Mouse (Mus musculus) olfactory bulb, adult 2 months (tissue): Measurements from ENCODE around the gene Rpl34.

ENCODE experiments used
- CTCF ChIP-seq: fragments of 200-500 bp; IDR thresholded peaks from 2 replicates; pipeline ENCODE4 v1.5.1; 2012; ENCODE audit warnings: low read depth, mild to moderate bottlenecking, low read length, moderate library complexity; ENCODE audit not compliant: insufficient read depth
- POLR2A ChIP-seq: fragments of 200-500 bp; IDR thresholded peaks from 2 replicates; pipeline ENCODE4 v1.6.1; 2012; ENCODE audit warnings: mild to moderate bottlenecking, low read depth, low read length, moderate library complexity; ENCODE audit not compliant: insufficient read depth

DNA sequence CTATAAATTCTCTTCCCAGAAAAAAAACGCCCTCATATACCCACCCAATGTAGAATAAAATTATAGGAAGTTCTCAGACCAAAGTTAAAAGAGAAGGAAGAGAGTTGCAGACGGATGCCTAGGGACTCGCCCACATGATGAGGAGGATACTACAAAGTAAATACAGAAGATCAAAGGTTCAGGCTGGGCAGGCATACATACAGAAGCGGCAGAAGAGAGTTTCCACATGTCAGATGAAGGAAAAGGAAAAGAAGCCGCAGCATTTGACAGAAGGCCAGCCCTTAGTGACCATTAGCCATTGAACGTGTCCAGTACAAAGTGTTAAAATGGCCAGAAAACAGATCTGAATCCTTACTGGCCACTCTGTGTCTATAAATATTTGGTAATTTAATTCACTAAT lies 17.3 kb downstream of the Rpl34 start:
- TF ChIP-seq CTCF, result no peak
- TF ChIP-seq POLR2A, result no peak
